Mouse (Mus musculus): ENCODE measurements around the gene Kdm2b. TPM values are rescaled to one million over a fixed set of nuclear protein-coding genes. Genes with fewer than 3 reads are reported as not detected.

The Kdm2b gene
- total and polyA plus RNA-seq, 2 experiments from 2014 or later: 78.6 to 110 TPM

DNA sequence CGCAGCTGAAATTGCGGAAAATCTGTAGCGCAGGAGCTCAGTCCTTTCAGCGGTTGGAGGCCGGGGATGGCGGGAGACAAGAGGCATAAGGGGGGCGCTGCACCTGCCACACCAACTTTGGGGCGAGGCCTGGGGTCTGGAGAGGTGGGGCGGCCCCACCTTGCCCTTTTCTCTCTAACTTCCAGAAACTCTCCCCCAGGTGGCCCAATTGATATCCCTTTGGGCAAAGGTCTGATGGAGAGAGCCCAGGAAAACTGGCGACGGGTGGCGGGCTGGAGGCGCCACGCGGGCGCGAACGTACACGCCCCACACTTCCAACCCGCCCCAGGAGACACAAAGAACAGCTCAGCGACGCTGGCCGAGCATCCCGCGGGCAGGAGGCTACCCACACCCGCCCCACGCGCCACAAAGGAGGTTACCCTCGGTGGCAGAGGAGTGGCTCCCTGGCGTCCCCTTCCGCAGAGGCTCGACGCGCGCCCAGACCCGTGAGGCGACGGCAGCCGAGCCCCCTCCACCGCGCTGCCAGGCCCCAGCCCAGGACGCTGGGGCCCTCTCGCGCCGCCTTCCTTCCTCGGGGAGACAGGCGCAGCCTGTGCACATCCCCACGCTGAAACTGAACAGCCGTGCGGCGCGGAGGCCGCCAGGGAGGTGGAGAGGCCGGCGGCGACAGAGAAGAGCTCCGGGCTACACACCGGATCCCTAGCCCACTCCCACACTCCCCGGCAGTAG lies 37.5 kb downstream of the Kdm2b start:
- Histone ChIP-seq H3K27me3 (ENCODE audit: insufficient read depth, low read length) (no peaks in the 10 kb centered on the region), H3K4me1 (ENCODE audit: insufficient read depth, low read length) (no peaks in the 10 kb centered on the region), H3K4me2 (ENCODE audit: low read depth, low read length, poor library complexity, severe bottlenecking) (peak overlapping the region; percentile 92), H3K4me3 (ENCODE audit: low read depth, low read length) (peak overlapping the region; percentile 43), H3K9me3 (ENCODE audit: low read length) (no peaks in the 10 kb centered on the region), H3K36me3 (ENCODE audit: insufficient read depth, low read length) (peaks cover 4% of the 10 kb centered on the region), H3K9ac (replicated peaks; ENCODE audit: low read length, poor library complexity, severe bottlenecking) (peak overlapping the region; percentile 64), H3K27ac (ENCODE audit: low read depth, low read length) (peak overlapping the region; percentile 78)
- TF ChIP-seq CTCF (IDR thresholded peaks at IDR 0.05): 0 out of 2 replicates have a peak, but pooled peaks have one; percentile 4
- DNase-seq (ENCODE audit: low spot score): peak; percentile 9
- no peak for ATAC-seq (ENCODE audit: low FRiP score)
- 2% methylated on average over 54 of the region's 59 CpGs for WGBS

DNA sequence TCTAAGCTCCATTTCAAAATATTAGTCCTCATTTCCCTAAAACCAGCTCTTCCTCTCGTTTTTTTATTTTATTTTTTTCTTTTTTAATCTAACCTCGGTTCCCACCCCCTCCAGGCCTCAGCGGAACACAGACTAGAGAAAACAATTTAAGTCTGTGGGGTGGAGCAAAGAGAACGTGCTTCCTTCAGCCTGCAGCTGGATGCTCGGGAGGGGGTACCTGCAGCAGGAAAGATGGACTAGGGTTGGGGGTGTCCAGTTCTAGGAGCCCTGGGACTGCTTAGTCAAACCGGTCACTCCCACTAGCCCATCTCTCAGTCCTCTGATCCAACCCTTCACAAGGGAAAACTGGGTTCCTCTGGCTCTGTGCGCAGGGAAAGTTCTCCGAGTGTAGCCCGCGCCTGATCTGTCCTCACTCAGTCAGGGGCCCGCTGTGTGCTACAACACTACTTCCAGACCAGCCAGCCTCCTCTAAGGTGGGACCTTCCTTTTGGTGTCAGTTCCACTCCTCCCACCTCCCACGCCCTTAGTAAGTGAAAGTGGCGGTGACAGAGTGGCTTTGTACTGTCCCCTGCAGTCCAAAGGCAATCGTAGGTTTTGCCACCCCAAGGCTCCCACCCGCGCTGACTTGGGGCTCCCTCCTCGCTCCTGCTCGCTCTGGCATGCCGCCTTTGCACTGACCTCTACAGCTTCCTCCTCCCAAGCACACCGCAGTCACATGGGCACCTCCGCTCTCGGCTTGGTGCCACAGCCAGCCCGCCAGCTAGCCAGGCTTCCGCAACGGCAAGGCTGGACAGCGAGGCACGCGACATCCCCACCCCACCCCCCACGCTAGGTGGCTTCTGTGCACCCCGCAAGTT lies 38.3 kb downstream of the Kdm2b start:
- H3K4me2 ChIP-seq (ENCODE audit: low read depth, low read length, poor library complexity, severe bottlenecking): peak overlapping the region; percentile 92
- DNase-seq (ENCODE audit: low spot score) (peak; percentile 49), ATAC-seq (ENCODE audit: low FRiP score) (peak; percentile 42)
- H3K4me3 ChIP-seq (ENCODE audit: low read depth, low read length): peak overlapping the region; percentile 43
- H3K27ac ChIP-seq (ENCODE audit: low read depth, low read length): peak overlapping the region; percentile 78
- no peak; the same call in 1 of the 2 replicates for TF ChIP-seq CTCF (IDR thresholded peaks at IDR 0.05)
- H3K4me1 ChIP-seq (ENCODE audit: insufficient read depth, low read length): no peaks in the 10 kb centered on the region
- peak overlapping the region; percentile 64 for H3K9ac ChIP-seq (replicated peaks; ENCODE audit: low read length, poor library complexity, severe bottlenecking)
- H3K27me3 ChIP-seq (ENCODE audit: insufficient read depth, low read length): no peaks in the 10 kb centered on the region
- WGBS: 1% methylated on average over 30 of the region's 30 CpGs
- H3K9me3 ChIP-seq (ENCODE audit: low read length): no peaks in the 10 kb centered on the region
- H3K36me3 ChIP-seq (ENCODE audit: insufficient read depth, low read length): peaks cover 4% of the 10 kb centered on the region

DNA sequence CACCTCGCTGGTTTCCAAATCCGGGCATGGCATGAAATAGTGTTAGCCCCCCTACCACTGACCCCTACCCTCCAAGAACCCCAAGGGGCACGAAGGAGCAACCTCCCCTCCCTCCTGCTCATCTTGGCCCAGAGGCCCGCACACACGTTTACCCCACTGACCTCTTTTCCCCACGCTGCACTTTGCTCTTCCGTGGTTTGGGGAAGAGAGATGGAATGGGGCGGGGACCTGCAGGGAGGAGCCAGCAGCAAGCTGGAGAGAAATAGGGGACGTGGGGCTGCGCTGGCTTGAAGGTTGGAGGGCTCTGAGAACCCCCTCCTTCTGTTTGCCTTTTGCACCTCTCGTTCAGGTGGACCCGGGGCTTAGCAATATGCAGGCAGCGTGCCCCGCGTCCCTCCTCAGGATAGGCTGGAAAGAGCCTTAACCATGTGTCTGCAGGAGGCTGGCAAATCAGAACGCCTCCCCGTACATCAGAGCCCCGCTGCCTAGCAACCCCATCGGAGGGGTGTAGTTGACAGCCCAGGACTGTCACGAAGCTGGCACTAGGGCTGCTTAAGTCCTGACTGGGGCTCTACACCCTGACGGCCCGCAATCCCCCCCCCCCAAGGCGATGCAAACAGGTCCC lies 39.2 kb downstream of the Kdm2b start:
- 12% methylated on average over 23 of the region's 23 CpGs for WGBS

DNA sequence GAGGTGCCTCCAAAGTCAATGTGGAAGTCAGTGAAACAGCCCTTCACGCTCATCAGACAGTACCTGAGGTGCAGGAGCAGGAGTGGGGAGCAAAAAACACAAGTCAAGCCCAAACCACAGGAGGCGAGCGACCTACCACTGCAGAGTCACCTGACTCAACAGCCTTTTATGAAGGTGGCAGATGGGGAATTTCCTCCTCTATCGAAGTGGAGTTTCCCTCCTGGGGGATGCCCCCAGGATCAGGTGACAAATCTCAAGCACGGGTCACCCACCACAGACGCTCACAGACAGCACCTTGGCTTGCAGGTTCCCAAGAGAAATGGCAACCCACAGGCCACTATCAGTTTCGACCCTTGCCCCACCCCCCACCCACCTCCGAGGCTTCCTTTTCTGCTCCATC lies 40.5 kb downstream of the Kdm2b start:
- peaks cover 8% of the 10 kb centered on the region for H3K36me3 ChIP-seq (ENCODE audit: insufficient read depth, low read length)
- H3K27me3 ChIP-seq (ENCODE audit: insufficient read depth, low read length): no peaks in the 10 kb centered on the region
- no peak overlapping the region for H3K9ac ChIP-seq (replicated peaks; ENCODE audit: low read length, poor library complexity, severe bottlenecking)
- no peak for DNase-seq (ENCODE audit: low spot score)
- no peak overlapping the region for H3K4me2 ChIP-seq (ENCODE audit: low read depth, low read length, poor library complexity, severe bottlenecking)
- no peak overlapping the region for H3K4me3 ChIP-seq (ENCODE audit: low read depth, low read length)
- H3K9me3 ChIP-seq (ENCODE audit: low read length): no peaks in the 10 kb centered on the region
- TF ChIP-seq CTCF (IDR thresholded peaks at IDR 0.05): no peak
- no peaks in the 10 kb centered on the region for H3K4me1 ChIP-seq (ENCODE audit: insufficient read depth, low read length)
- no peak for ATAC-seq (ENCODE audit: low FRiP score)
- 90% methylated on average over 8 of the region's 8 CpGs for WGBS
- no peak overlapping the region for H3K27ac ChIP-seq (ENCODE audit: low read depth, low read length)

More for the DNA sequence above, 39.2 kb downstream of the Kdm2b start:
- ATAC-seq (ENCODE audit: low FRiP score) (peak; percentile 92), DNase-seq (ENCODE audit: low spot score) (peak; percentile 89)
- TF ChIP-seq CTCF (IDR thresholded peaks at IDR 0.05): no peak
- H3K4me3 ChIP-seq (ENCODE audit: low read depth, low read length): peak overlapping the region; percentile 43
- no peaks in the 10 kb centered on the region for H3K4me1 ChIP-seq (ENCODE audit: insufficient read depth, low read length)
- H3K9me3 ChIP-seq (ENCODE audit: low read length): no peaks in the 10 kb centered on the region
- H3K36me3 ChIP-seq (ENCODE audit: insufficient read depth, low read length): peaks cover 4% of the 10 kb centered on the region
- no peaks in the 10 kb centered on the region for H3K27me3 ChIP-seq (ENCODE audit: insufficient read depth, low read length)
- H3K9ac ChIP-seq (replicated peaks; ENCODE audit: low read length, poor library complexity, severe bottlenecking): peak overlapping the region; percentile 58
- H3K27ac ChIP-seq (ENCODE audit: low read depth, low read length): peak overlapping the region; percentile 78
- H3K4me2 ChIP-seq (ENCODE audit: low read depth, low read length, poor library complexity, severe bottlenecking): peak overlapping the region; percentile 92

DNA sequence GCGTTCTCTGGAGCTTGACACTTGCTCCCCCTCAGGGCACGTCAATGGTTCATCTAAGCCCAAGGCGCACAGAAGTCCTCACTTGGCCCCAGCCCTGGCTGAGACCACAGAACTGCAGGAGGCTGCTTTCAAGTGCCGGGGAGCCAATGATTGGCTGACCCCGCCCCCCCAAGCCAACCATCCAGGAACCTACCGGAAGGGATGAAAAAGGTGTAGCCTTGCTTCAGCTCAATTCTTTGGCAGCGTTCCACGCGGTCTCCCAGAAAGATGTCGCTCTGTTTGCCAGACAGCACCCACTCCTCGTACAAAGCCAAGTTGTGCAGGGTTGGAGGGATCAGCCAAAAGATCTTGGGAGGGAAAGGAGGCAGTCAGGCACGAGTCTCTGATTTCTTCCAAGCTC lies 42.1 kb downstream of the Kdm2b start:
- Histone ChIP-seq H3K4me3 (ENCODE audit: low read depth, low read length) (no peak overlapping the region), H3K27ac (ENCODE audit: low read depth, low read length) (no peak overlapping the region), H3K27me3 (ENCODE audit: insufficient read depth, low read length) (no peaks in the 10 kb centered on the region), H3K36me3 (ENCODE audit: insufficient read depth, low read length) (peaks cover 13% of the 10 kb centered on the region), H3K9ac (replicated peaks; ENCODE audit: low read length, poor library complexity, severe bottlenecking) (no peak overlapping the region), H3K4me2 (ENCODE audit: low read depth, low read length, poor library complexity, severe bottlenecking) (no peak overlapping the region), H3K4me1 (ENCODE audit: insufficient read depth, low read length) (no peaks in the 10 kb centered on the region), H3K9me3 (ENCODE audit: low read length) (no peaks in the 10 kb centered on the region)
- 80% methylated on average over 12 of the region's 12 CpGs for WGBS
- DNase-seq (ENCODE audit: low spot score): no peak
- no peak for ATAC-seq (ENCODE audit: low FRiP score)
- TF ChIP-seq CTCF (IDR thresholded peaks at IDR 0.05): no peak

Measured in midbrain, postnatal 0 days (tissue).